Mouse (Mus musculus) thymus, adult 2 months (tissue): ENCODE data around the gene Engase. TPM values are rescaled to one million over a fixed set of nuclear protein-coding genes. Genes with fewer than 3 reads are reported as not detected.

Source experiments
- DNase-seq: peaks from one replicate; pipeline ENCODE4 v3.0.0; 2021
- H3K27ac ChIP-seq: fragments of 200-500 bp; 2 replicates; pipeline ENCODE4 v1.5.1; 2012; ENCODE audit warnings: low read length, control low read depth; ENCODE audit not compliant: control insufficient read depth, insufficient read depth
- H3K27me3 ChIP-seq: fragments of 200-500 bp; 2 replicates; pipeline ENCODE4 v1.6.1; 2012; ENCODE audit warnings: mild to moderate bottlenecking, low read length, moderate library complexity, mixed read lengths; ENCODE audit not compliant: control insufficient read depth, insufficient read depth
- H3K36me3 ChIP-seq: fragments of 200-500 bp; 2 replicates; pipeline ENCODE4 v1.6.1; 2012; ENCODE audit warnings: mild to moderate bottlenecking, low read length, moderate library complexity; ENCODE audit not compliant: control insufficient read depth, insufficient read depth
- H3K4me1 ChIP-seq: fragments of 200-500 bp; replicated peaks from 2 replicates; pipeline ENCODE4 v1.6.1; 2012; ENCODE audit warnings: low read length; ENCODE audit not compliant: control insufficient read depth, insufficient read depth
- H3K4me3 ChIP-seq: fragments of 200-500 bp; 2 replicates; pipeline ENCODE4 v1.5.1; 2012; ENCODE audit warnings: mild to moderate bottlenecking, low read length, control low read depth, moderate library complexity; ENCODE audit not compliant: control insufficient read depth, insufficient read depth
- CTCF ChIP-seq: fragments of 200-500 bp; IDR thresholded peaks from 2 replicates; pipeline ENCODE4 v1.5.1; 2012; ENCODE audit warnings: mild to moderate bottlenecking, control low read depth, low read length, moderate library complexity, borderline replicate concordance; ENCODE audit not compliant: control insufficient read depth, poor library complexity, insufficient read depth; ENCODE audit errors: extremely low read depth
- POLR2A ChIP-seq: fragments of 200-500 bp; IDR thresholded peaks from 2 replicates; pipeline ENCODE4 v1.6.1; 2012; ENCODE audit warnings: mild to moderate bottlenecking, low read length, control low read depth, moderate library complexity; ENCODE audit not compliant: control insufficient read depth, poor library complexity, insufficient read depth; ENCODE audit errors: extremely low read depth
- WGBS: fragments of 180-500 bp; shearing (Covaris S2); methylation state at CpG from one replicate; pipeline ENCODE4 v1.1.7; 2018; 5-methylcytosine and 5-hydroxymethylcytosine counted together
- polyA plus RNA-seq: library from polyadenylated mRNA; depleted of rRNA; stranded (reverse); fragments of >200 nt; gene quantifications from 2 replicates; pipeline ENCODE4 v1.2.3, GENCODE M21; 2012

The Engase gene
- polyA plus RNA-seq, 1 experiment, result 56.5 TPM

GRCm38 (mm10) chr11:118430291-118430885 is 46.2 kb upstream of the Engase start:
- peaks cover 30% of the 10 kb centered on the region for H3K4me1 ChIP-seq
- WGBS, result 77% methylated on average over 4 of the region's 4 CpGs

DNA sequence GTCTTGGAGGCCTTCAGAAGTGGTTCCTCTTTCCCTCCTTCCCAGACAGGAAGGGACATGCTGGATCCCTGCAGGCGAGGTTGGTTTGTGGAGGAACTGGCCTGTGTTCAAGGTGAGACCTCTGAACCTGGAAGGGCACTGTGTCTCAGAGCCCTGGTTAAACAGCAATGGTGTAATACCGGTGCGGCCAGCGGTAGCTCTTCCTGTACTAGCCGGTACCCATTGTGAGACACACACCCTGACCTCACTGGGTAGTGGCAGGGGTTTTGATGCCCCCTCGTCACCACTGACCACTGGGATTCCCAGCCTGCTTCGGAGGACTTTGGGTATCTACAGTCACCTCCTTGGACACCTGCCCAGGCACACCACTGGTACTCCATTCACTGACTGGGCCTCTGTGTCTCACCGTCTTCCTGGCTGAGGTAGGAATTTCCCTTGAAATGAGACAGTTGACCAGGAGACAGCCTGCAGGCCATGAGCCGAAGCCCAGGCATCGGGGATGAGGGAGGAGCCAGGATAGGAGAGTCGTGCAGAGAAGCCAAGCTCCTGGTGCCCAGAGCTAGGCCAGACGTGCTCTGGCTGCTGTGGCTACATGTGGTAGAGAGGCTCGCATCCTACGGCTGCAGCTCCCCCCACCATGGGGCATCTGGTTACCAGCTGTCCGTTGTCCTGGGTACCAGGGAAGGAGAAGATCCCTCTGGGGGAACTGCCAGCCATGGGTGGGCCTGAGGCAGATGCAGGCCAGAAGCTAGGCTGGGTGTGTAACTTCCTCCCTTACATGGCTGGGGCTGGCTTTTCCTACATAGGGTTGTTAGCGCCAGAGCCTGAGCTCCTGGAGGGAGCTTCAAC is 45.3 kb upstream of the Engase start:
- WGBS, result 92% methylated on average over 16 of the region's 16 CpGs
- H3K4me1 ChIP-seq, result peaks cover 31% of the 10 kb centered on the region
- DNase-seq, result no peak
- H3K4me3 ChIP-seq, result no peak overlapping the region
- TF ChIP-seq CTCF (no peak), POLR2A (no peak)
- no peaks in the 10 kb centered on the region for H3K27me3 ChIP-seq
- H3K36me3 ChIP-seq, result no peaks in the 10 kb centered on the region
- H3K27ac ChIP-seq, result no peak overlapping the region

More at GRCm38 (mm10) chr11:118430291-118430885, 46.2 kb upstream of the Engase start:
- no peak overlapping the region for H3K27ac ChIP-seq
- DNase-seq, result no peak
- H3K27me3 ChIP-seq, result no peaks in the 10 kb centered on the region
- TF ChIP-seq POLR2A (no peak), CTCF (no peak)
- no peaks in the 10 kb centered on the region for H3K36me3 ChIP-seq
- no peak overlapping the region for H3K4me3 ChIP-seq

- Histone ChIP-seq H3K27me3 (no peaks in the 10 kb centered on the region), H3K4me3 (no peak overlapping the region), H3K4me1 (peaks cover 18% of the 10 kb centered on the region), H3K36me3 (no peaks in the 10 kb centered on the region), H3K27ac (no peak overlapping the region)
- no peak for DNase-seq
- WGBS, result 82% methylated on average over 10 of the region's 10 CpGs
- no peak for TF ChIP-seq CTCF
- no peak for TF ChIP-seq POLR2A
Measured at GRCm38 (mm10) chr11:118433398-118433868, 43.2 kb upstream of the Engase start.

- Histone ChIP-seq H3K4me3 (no peak overlapping the region), H3K4me1 (peaks cover 12% of the 10 kb centered on the region), H3K27me3 (no peaks in the 10 kb centered on the region), H3K27ac (no peak overlapping the region), H3K36me3 (no peaks in the 10 kb centered on the region)
- WGBS, result 80% methylated on average over 13 of the region's 13 CpGs
- TF ChIP-seq CTCF, result no peak
- no peak for TF ChIP-seq POLR2A
- DNase-seq, result no peak
Measured at GRCm38 (mm10) chr11:118434093-118434492, 42.5 kb upstream of the Engase start.

- Histone ChIP-seq H3K27ac (no peak overlapping the region), H3K4me1 (peaks cover 7% of the 10 kb centered on the region), H3K27me3 (no peaks in the 10 kb centered on the region), H3K36me3 (no peaks in the 10 kb centered on the region), H3K4me3 (no peak overlapping the region)
- WGBS, result 82% methylated on average over 6 of the region's 6 CpGs
- no peak for TF ChIP-seq CTCF
- TF ChIP-seq POLR2A, result no peak
- no peak for DNase-seq
Measured at GRCm38 (mm10) chr11:118436471-118436935, 40.1 kb upstream of the Engase start.

- Histone ChIP-seq H3K27ac (no peak overlapping the region), H3K27me3 (no peaks in the 10 kb centered on the region), H3K4me1 (peaks cover 7% of the 10 kb centered on the region), H3K36me3 (no peaks in the 10 kb centered on the region), H3K4me3 (no peak overlapping the region)
- 86% methylated on average over 11 of the region's 11 CpGs for WGBS
- DNase-seq, result no peak
- TF ChIP-seq POLR2A (no peak), CTCF (no peak)
Measured at GRCm38 (mm10) chr11:118438665-118439414, 37.8 kb upstream of the Engase start.
